Mouse (Mus musculus): Measurements from ENCODE around the gene Vapb. TPM values are rescaled to one million over a fixed set of nuclear protein-coding genes. Genes with fewer than 3 reads are reported as not detected.
A peak's percentile ranks its signal among the peaks of the same experiment; 100 is the strongest.

Vapb gene
- total RNA-seq, 2 experiments from 2014 or later: 110 to 118 TPM

DNA sequence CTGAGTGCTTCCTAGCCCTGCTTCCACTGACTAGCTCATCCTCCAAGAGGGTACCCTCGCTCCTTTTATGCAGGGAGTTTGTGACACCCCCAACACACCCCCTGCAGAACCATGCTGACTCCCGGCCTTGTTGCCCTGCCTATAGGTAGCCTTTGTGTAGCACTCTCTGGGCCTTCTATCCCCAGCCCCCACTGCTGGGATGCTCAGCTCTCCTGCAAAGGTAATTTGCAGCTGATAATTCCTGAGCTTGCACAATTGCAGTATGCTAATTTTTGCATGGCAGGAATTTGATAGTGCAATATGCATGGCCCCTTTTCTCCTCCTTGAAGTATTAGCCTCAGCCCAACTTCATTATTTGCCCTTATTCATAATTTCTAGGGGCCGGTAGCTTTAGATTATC is 38.2 kb downstream of the Vapb start:
- intact Hi-C loops (cut with DNase I): no loop called here
- DNase-seq (ENCODE audit: extremely low spot score in 1 of 2, low spot score in 2 of 2): no peak

GRCm38 (mm10) chr2:173776108-173776507 is 38.8 kb downstream of the Vapb start:
- DNase-seq (ENCODE audit: extremely low spot score in 1 of 2, low spot score in 2 of 2): no peak
- intact Hi-C loops (cut with DNase I): no loop called here

- no peak for DNase-seq (ENCODE audit: extremely low spot score in 1 of 2, low spot score in 2 of 2)
- intact Hi-C loops (cut with DNase I): no loop called here
These were observed 43.6 kb downstream of the Vapb start for GRCm38 (mm10) chr2:173780931-173781330.

DNA sequence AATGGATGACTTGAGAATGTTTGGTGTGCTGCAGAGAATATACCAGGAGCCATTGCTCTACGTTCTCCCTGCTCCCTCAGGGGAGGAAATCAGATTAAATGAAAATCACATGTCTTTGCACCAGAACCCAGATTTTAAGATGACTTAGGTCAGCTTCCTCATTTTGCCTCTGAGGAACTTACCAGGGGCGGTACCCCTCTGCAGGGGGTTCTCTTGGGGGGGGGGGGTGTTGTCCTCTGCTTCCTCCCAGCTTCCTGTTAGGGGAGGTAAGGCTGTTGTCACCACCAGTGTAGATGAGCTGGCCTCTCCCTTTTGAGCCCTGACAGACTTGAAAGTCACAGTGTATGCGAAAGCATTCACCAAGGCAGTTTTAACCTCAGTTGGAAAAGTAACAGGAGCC is 47.1 kb downstream of the Vapb start:
- no peak for DNase-seq (ENCODE audit: extremely low spot score in 1 of 2, low spot score in 2 of 2)
- intact Hi-C loops (cut with DNase I): no loop called here

- intact Hi-C loops (cut with DNase I): no loop called here
These were observed 47.6 kb downstream of the Vapb start for GRCm38 (mm10) chr2:173784884-173785283.

GRCm38 (mm10) chr2:173789945-173790804 is 52.9 kb downstream of the Vapb start:
- intact Hi-C loops (cut with DNase I): loop anchor here (10.0 kb wide), 1 partner anchor 205 kb away; no protein-coding TSS in a partner anchor
- DNase-seq (ENCODE audit: extremely low spot score in 1 of 2, low spot score in 2 of 2): peak in 1 of 2 experiments; percentile 58

More at GRCm38 (mm10) chr2:173784884-173785283, 47.6 kb downstream of the Vapb start:
- no peak for DNase-seq (ENCODE audit: extremely low spot score in 1 of 2, low spot score in 2 of 2)

DNA sequence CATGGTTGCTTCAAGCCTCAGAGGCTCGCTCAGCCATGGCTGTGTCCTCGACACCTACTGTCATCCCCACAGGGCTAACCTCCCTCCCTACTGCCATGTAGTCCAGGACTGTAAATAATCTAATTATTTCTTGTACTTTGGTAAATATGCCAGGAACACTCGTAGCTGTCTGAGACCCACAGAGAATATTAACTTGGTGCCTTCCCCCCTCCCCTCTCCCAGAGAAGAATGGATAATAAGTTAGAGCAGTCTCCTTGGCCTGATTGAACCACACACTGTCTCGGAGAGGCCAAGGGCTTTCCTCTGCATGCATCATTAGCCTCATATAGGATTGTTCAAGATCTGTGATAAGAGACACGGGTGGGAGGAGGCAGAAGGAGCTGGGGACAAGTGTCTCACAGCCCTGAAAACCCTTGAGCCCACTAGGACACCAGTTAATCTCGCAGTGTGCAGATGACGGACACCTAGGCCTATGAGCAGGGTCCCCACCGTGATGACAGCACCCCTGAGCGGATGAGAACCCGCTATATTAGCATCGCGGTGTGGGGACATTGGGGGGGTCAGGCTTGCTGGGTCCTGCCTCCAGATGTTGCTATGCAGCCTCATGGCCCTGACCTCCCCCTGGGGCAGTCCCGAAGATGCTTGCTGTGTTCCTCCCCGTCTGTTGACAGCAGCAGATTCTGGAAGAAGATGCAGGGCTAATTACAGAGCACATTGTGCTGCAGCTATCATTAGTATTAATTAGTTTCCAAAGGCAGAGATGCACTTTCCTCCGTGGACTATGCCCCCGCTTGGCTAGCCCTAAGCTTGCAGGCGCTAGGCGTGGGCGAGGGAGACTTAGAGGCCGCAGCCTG is 54.8 kb downstream of the Vapb start:
- intact Hi-C loops (cut with DNase I): loop anchor here (10.0 kb wide), 1 partner anchor 207 kb away; no protein-coding TSS in a partner anchor
- DNase-seq (ENCODE audit: extremely low spot score in 1 of 2, low spot score in 2 of 2): no peak

- DNase-seq (ENCODE audit: extremely low spot score in 1 of 2, low spot score in 2 of 2): no peak
These were observed 56.7 kb downstream of the Vapb start for GRCm38 (mm10) chr2:173794018-173794417.

GRCm38 (mm10) chr2:173794531-173795510 is 57.5 kb downstream of the Vapb start:
- intact Hi-C loops (cut with DNase I): loop anchor here (10.0 kb wide), 1 partner anchor 210 kb away; no protein-coding TSS in a partner anchor
- DNase-seq (ENCODE audit: extremely low spot score in 1 of 2, low spot score in 2 of 2): no peak

More at GRCm38 (mm10) chr2:173794018-173794417, 56.7 kb downstream of the Vapb start:
- intact Hi-C loops (cut with DNase I): loop anchor here (10.0 kb wide), 1 partner anchor 209 kb away; no protein-coding TSS in a partner anchor

- DNase-seq (ENCODE audit: extremely low spot score in 1 of 2, low spot score in 2 of 2): no peak
- intact Hi-C loops (cut with DNase I): loop anchor here (10.0 kb wide), 1 partner anchor 211 kb away; no protein-coding TSS in a partner anchor
These were observed 58.7 kb downstream of the Vapb start for GRCm38 (mm10) chr2:173795801-173796673.

- intact Hi-C loops (cut with DNase I): loop anchor here (10.0 kb wide), 1 partner anchor 212 kb away; no protein-coding TSS in a partner anchor
- peak in 1 of 2 experiments; percentile 13 for DNase-seq (ENCODE audit: extremely low spot score in 1 of 2, low spot score in 2 of 2)
These were observed 59.3 kb downstream of the Vapb start for GRCm38 (mm10) chr2:173796674-173796963.

DNA sequence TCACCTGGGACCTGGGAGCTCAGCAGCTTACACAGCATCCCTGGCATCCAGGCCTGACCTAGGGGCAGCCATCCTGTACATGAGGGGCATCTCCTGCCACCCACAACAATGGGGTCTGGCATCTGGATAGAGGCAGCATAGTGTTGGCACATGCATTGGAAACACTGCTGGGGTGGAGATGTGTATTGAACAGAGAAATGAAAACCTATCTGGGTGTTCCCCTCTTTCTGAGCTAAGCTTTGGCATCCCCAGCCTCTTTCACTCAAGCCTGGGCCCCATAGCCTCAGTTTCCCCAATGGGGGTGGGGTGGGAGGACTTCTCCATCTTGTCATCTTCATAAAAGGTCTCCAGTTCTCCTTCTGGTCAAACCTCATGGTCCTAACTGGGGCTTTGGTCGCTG is 62.2 kb downstream of the Vapb start:
- no peak for DNase-seq (ENCODE audit: extremely low spot score in 1 of 2, low spot score in 2 of 2)
- intact Hi-C loops (cut with DNase I): loop anchor here (10.0 kb wide), 1 partner anchor 215 kb away; no protein-coding TSS in a partner anchor

- intact Hi-C loops (cut with DNase I): no loop called here
- DNase-seq (ENCODE audit: extremely low spot score in 1 of 2, low spot score in 2 of 2): no peak
These were observed 63.3 kb downstream of the Vapb start for GRCm38 (mm10) chr2:173800566-173800965.

- intact Hi-C loops (cut with DNase I): no loop called here
These were observed 64.1 kb downstream of the Vapb start for GRCm38 (mm10) chr2:173801405-173801876.

GRCm38 (mm10) chr2:173802176-173802575 is 64.9 kb downstream of the Vapb start:
- DNase-seq (ENCODE audit: extremely low spot score in 1 of 2, low spot score in 2 of 2): no peak
- intact Hi-C loops (cut with DNase I): no loop called here

More at GRCm38 (mm10) chr2:173801405-173801876, 64.1 kb downstream of the Vapb start:
- DNase-seq (ENCODE audit: extremely low spot score in 1 of 2, low spot score in 2 of 2): peak in 1 of 2 experiments; percentile 57

GRCm38 (mm10) chr2:173802956-173803355 is 65.6 kb downstream of the Vapb start:
- intact Hi-C loops (cut with DNase I): no loop called here
- DNase-seq (ENCODE audit: extremely low spot score in 1 of 2, low spot score in 2 of 2): no peak

GRCm38 (mm10) chr2:173803827-173804226 is 66.5 kb downstream of the Vapb start:
- no peak for DNase-seq (ENCODE audit: extremely low spot score in 1 of 2, low spot score in 2 of 2)
- intact Hi-C loops (cut with DNase I): no loop called here
